Mouse (Mus musculus): ENCODE measurements around the gene Cstb. TPM values are rescaled to one million over a fixed set of nuclear protein-coding genes. Genes with fewer than 3 reads are reported as not detected.

The Cstb gene
- total RNA-seq, 2 experiments from 2014 or later: 38.5 to 40.4 TPM

DNA sequence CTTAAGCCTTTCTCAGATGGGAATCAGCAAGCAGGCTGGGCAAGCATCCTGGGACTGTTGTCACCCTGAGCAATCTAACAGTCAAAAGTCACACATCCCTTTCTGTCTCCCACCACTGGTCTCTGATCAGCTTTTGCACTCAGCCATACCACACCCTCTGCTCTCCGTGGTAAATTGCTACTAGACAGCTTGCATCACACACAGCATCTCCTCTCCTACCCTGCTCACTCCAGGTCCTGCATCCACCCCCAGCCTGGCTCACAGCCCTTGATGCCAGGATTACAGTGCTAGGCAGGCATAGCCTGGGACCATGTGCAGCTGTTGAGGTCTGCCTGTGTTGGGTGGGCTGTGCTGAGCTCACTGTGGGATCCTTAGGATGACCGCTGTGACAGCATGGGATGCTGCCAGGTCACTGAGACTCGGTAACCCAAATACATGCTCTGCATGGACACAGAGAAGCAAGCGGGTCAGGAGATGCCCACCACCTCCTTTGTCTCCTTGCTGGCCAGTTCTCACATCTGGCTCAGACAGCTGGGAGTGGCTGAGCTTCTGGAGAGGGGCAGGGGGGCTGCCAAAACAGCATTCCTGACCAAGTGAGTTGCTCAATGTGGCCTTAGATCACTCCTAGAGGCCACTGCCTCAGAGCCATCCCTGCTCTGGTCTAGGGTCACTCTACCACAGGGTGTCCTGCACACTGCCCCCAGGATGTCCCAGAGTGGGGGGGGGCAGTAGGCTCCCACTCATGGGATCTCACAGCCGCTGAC, 33.1 kb downstream of the Cstb start:
- DNase-seq (ENCODE audit: low spot score in 2 of 2): peak in 1 of 2 experiments; percentile 54

DNA sequence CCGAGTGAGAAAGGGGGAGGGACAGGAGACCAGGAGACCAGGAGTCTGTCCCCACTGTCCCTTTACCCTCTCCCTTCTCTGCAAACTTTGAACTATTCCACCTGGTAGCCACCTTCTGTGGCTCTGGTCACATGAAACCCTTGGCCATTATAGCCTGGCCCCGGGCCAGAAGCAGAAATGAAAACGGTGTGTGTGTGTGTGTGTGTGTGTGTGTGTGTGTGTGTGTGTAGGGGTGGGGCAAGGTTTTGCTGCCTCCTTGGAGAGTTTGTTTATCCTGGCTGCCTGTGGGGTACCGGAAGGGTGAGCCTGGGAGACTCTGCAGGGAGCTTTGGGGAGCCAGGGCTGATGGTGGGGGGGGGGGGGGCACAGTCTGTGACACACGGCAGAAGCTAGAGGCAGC, 35.0 kb downstream of the Cstb start:
- no peak for DNase-seq (ENCODE audit: low spot score in 2 of 2)

DNA sequence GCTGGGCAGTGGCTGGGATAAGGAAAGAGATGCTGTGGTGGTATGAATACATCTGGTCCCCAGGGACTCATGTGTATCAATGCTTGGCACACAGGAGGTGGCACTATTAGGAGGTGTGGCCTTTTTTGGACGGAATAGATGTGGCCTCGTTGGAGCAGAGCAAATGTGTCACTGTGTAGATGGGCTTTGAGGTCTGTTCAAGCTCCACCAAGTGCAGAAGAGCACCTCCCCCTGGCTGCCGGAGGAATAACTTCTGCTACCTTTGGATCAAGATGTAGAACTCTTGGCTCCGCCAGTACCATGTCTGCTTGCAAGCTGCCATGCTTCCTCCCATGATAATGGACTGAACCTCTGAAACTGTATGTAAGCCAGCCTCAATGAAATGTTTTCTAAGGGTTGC, 36.3 kb downstream of the Cstb start:
- no peak for DNase-seq (ENCODE audit: low spot score in 2 of 2)

DNA sequence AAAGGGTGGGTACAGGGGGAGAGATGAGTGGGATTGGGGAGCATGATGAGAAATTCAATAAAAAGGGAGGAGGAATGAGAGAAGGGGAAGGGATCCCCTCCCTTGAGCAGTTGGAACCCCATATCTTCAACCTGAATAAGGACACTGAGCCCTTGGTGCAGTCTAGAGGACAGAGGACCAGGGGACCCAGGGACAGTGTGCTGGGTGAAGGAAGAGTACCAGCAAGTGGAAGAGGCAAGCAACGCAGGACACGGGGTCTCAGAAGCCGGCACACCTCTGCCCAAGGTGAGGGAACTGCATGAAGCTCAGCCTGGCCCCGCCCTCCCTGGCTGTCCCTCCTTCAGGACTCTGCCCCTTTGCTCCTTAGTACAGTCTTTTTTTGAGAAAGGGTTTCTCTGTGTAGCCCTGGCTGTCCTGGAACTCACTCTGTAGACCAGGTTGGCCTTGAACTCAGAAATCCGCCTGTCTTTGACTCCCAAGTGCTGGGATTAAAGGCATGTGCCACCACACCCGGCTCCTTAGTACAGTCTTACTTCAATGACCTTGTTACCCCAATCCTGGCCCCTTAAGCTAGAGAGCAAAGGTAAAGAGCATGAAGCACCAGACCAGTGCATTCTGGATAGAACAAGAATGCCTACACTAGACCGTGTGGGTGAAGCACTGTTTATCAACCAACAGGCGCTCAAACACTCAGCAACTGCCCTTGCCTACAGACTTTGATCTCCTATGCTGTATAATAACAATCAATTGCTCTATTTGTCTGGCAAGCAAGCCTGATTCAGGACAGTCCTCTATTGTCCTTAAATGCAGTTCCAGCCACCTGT, 37.7 kb downstream of the Cstb start:
- no peak for DNase-seq (ENCODE audit: low spot score in 2 of 2)

DNA sequence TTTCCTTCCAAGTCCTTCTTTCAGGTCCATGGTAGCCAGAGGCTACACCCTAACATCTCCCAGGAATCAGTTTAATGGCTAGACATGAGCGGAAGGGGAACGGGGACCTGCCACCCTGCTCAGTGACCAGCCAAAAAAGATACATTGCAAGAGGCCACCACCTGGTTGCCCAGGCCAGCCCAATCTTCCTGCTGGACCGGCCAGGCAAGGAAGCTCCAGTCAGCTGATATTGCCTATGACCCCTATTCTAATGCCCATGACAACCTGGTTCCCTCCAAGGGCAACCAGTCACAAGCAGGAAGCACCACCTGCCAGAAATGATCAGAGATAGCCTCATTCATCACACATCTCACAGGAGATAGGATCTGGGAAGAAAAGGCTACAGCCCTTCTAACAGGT, 38.3 kb downstream of the Cstb start:
- DNase-seq (ENCODE audit: low spot score in 2 of 2): no peak

DNA sequence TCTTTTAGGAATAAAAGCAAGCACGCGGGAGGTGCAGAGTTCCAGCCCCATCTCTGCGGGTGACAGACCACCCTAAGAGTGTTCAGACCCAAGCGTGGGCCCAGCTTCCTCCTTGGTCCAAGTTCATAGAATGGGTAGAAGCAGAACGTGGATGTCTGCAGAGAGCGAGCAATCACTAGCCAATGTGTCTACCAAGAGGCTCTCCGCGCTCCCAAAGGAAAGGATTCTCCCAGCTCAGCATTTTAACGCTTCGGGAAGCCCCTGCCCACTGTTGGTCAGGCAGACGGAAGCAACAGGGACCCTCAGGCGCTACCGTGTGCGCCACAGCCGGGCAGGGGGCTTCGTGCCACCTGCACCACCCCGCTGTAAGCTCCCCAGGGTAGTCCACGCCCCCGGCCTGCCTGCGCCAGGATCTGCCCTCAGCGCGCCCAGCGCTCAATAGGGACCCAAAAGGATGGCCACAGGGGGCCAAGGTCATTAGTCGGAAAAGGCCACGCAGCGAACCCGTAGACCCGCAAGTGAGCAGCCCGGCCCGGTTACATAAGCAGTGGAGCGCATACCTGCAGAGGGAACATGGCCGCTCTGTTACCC, 38.8 kb downstream of the Cstb start:
- DNase-seq (ENCODE audit: low spot score in 2 of 2): no peak

DNA sequence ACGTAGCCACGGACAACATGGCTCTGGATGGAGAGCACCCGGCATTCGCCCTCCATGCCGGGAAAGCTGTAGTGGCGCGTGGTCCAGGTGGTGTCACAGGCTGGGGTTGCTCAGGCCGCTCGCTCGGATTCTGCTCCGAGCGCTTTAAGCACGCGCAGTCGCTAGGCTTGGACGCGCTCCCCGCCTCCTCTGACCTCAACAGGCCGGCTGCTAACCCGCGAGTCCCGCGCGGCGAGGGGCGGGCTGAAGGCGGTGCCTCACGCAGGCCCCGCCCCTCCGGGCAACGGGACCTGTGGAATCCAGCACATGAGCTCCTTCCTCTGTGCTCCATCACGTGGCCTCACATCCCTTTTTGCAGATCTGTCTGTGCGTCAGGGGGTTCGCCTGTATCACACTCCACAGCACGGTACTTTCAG, 39.3 kb downstream of the Cstb start, which contains the start of gene Pdxk:
Gene Pdxk, minus strand, starts transcription at position 184 of the 416 bp plus-strand sequence.
- DNase-seq (ENCODE audit: low spot score in 2 of 2): peak; percentile 91 to 96

DNA sequence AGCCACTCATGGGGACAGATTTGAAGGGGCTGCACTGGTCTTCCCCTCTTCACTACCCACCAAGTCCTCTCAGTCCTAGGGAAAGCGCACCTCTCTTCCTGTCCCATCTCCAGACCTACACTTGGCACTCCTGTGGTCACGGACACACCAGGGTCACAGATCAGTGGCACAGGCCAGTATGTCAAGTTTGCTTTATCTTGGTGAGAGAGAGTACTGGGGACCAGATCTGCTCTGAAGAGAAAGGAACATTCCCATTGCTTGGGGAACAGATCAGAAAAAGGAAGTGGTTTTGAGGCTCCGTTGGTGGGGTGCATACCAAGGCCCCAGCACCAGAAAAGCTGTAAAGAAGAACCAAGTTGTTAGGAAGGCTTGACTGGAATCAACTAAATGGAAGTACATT, 40.0 kb downstream of the Cstb start:
- DNase-seq (ENCODE audit: low spot score in 2 of 2): no peak

DNA sequence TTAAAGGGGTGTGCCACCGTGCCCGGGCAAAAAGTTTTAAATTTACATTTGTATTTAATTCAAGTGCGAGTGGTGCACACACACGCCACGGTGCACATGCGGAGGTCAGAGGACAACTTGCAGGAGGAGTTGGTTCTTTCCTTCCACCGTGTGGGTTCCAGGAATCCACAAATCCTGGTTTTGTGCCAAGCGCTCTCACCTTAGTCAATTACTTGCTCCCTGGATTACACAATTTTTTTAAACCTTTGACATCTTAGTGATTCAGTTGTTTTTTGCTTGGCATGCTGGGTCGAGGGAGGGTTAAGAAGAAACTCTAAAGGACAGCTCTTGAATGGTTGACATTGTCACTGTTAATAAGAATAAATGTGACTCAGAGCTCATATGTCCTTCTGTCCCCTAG, 41.2 kb downstream of the Cstb start:
- no peak for DNase-seq (ENCODE audit: low spot score in 2 of 2)

DNA sequence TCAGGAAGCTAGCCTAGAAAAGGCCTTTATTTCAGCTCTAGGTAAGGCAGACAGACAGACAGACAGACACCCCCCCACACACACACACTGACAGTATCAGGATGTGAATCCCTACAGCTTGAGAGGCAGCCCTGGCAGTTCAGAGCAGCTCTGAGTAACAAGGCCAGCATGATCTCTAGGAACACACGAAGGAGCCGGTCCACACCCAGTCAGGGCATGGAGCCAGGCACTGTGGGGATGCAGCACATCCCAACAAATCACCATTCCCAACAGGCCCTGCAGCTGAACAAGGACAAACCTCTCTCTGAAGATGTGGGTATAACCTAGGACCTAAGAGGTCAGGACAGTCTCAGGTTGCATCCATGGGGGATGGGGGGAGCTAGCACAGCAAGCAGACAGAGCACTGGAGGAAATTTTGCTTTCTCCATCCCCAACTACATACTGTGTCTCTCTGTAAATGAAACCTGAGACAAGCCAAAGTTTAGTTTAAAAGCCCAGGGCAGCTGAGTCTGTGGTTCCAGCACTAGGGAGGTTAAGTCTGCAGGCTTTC, 42.4 kb downstream of the Cstb start:
- no peak for DNase-seq (ENCODE audit: low spot score in 2 of 2)

DNA sequence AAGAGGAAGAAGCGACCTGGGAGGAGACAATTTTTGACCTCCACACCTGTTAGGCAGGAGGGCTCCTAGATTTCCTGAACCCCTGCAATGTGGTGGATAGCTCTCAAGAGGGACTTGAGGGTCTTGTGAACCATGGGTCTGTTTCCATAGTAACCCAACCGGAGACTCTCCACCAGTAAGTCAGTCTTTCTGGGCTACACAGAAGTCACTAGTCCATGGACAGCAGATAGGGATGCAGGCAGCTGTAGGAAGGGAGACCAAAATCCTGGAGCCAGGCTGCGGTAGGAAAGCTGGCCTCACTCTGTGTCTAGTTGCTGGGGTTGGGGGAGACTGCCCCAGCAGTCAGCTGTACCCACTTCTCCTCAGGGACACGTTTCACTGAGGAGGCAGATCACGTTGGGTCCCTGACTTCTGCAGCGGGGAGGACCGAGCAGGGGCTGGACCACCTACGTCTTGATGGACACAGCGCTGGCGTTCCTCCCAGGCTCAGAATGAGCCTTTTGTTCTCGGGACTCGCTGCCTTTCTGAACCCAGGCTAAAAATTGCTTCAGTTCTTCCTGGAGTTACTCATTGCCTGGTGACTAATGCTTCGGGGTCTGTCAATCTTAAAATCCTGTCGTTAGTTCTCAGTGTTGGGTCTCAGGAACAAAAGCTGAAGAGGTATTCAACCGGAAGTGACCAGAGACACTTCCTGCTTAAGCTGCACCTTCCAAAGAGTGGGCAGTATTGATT, 45.3 kb downstream of the Cstb start:
- peak in 1 of 2 experiments; percentile 41 for DNase-seq (ENCODE audit: low spot score in 2 of 2)

DNA sequence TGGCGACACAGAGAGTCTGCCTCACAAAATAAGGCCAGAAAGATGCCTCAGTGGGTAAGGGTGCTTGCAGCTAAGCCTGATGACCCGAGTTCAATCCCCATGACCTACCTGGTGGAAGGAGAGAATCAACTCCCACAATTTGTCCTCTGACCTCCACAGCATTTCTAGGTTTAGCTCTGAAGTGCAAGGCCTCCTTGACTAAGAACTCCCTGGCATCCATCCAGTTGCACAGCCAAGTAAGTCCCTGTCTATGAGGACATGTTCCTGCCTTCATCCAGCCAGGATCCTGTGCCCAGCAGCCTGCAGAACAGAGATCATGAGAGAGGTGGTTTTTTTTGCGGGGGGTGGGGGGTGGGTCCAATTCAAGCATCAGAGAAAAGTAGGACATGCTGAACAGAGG, 46.6 kb downstream of the Cstb start:
- no peak for DNase-seq (ENCODE audit: low spot score in 2 of 2)

DNA sequence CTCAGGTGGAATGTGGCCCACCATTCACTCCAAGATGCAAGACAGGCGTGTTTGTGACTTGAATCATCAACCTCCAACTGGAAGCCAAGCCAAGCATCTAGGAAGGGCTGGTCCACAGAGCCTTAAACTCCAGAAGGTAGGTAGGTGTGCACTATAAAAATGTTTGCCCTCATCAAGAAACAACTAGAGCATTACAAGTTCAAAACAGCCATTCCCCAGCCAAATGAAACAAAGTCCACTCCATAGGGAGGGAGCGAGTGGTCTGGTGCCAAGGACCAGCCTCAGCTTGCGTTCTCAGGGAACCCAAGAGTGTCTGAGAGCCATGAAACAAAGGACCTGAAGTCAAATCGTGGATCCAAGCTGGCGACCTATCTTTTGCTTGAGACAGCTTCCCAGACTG, 48.0 kb downstream of the Cstb start:
- no peak for DNase-seq (ENCODE audit: low spot score in 2 of 2)

DNA sequence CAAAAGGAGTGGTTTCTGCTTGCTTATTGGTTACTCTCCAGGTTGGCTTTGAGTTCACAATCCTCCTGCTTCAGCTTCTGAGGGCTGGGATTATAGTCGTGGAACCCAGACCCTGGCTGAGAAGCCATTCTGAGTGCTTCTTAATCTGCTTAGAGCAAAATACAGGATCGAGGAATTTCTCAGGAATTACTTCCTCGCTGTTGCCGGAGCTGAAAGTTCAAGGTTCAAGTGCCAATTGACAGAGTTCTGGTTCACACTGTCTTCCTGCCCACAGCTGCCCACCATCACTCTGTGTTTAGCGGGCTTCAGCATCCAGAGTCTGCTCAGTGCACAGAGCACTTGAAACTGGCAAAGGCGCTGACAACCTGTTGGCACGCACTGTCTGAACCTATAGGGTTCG, 49.3 kb downstream of the Cstb start:
- no peak for DNase-seq (ENCODE audit: low spot score in 2 of 2)

DNA sequence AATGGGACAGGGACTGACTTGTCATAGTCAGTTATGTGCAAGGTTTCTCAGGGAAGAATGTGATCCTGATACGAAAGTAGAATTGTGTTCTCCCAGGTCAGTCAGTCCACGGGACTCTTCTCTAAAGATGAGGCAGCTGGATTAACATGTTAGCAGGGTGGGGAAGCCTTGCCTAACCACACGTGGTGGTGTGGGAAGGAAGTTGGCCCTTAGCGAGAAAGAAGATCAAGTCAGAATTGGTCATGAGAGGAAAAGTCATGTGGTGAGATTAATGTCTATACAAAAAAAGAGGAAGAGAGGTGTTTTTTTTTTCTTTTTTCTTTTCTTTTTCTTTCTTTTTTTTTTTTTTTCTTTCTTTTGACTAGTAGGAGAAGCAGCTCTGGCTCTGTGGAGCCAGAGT, 51.4 kb downstream of the Cstb start:
- DNase-seq (ENCODE audit: low spot score in 2 of 2): no peak

Small RNAs within 50 kb of the gene (microRNA-seq; reads per million reads assigned to microRNA genes)
- gene Mir6410: 0 reads per million in 2 experiments
- 1.5 to 3.5 reads per million in 2 experiments for gene Mir6907
- gene Mir6908: 0 to 1.1 reads per million in 2 experiments

Other genes with a start within 250 kb of the Cstb start
- gene Pwp2, start 240.5 kb upstream of the Cstb start, total RNA-seq (2021): 10 to 100 TPM; 19.2 to 19.6 TPM
- 10 to 100 TPM; 84.4 to 85.7 TPM for gene Trappc10, start 181.0 kb upstream of the Cstb start, total RNA-seq (2021)
- 100 to 1,000 TPM; 233 to 243 TPM for gene Agpat3, start 73.2 kb upstream of the Cstb start, total RNA-seq (2021)
- gene Rrp1, start 12.6 kb upstream of the Cstb start, total RNA-seq (2021): 100 to 1,000 TPM; 362 to 368 TPM
- gene Pdxk, start 39.3 kb downstream of the Cstb start, total RNA-seq (2021): 100 to 1,000 TPM; 124 to 128 TPM
- gene Olfr1358, start 91.8 kb downstream of the Cstb start, total RNA-seq (2021): not detected
- gene Ilvbl, start 148.7 kb downstream of the Cstb start, total RNA-seq (2021): 10 to 100 TPM; 30.5 to 30.9 TPM
- 1 to 10 TPM; 7.8 to 8.5 TPM for gene Syde1, start 166.3 kb downstream of the Cstb start, total RNA-seq (2021)
- not detected for gene Olfr1357, start 192.4 kb downstream of the Cstb start, total RNA-seq (2021)

Measured in left cerebral cortex, adult 18-20 months (tissue).